Mouse (Mus musculus) midbrain, embryonic 15.5 days (tissue): ENCODE results near the gene B3gnt6. TPM values are rescaled to one million over a fixed set of nuclear protein-coding genes. Genes with fewer than 3 reads are reported as not detected.
A peak's percentile ranks its signal among the peaks of the same experiment; 100 is the strongest.

Experiments
- ATAC-seq: fragments of 200-750 bp; cut with Nextera tagmentation; replicated peaks from 2 replicates; pipeline ENCODE4 v1.8.0; 2017; ENCODE audit warnings: moderate TSS enrichment
- H3K27ac ChIP-seq: fragments of 300-500 bp; sonication (generic); 2 replicates; pipeline ENCODE4 v1.5.1; 2015; ENCODE audit warnings: mild to moderate bottlenecking, inconsistent platforms
- H3K27me3 ChIP-seq: fragments of 300-500 bp; sonication (generic); replicated peaks from 2 replicates; pipeline ENCODE4 v1.6.1; 2015; ENCODE audit warnings: inconsistent platforms
- H3K36me3 ChIP-seq: fragments of 300-500 bp; sonication (generic); replicated peaks from 2 replicates; pipeline ENCODE4 v1.6.1; 2015; ENCODE audit warnings: inconsistent platforms
- H3K4me1 ChIP-seq: fragments of 300-500 bp; sonication (generic); 2 replicates; pipeline ENCODE4 v1.6.1; 2015; ENCODE audit warnings: inconsistent platforms
- H3K4me2 ChIP-seq: fragments of 300-500 bp; sonication (generic); 2 replicates; pipeline ENCODE4 v1.6.1; 2015; ENCODE audit warnings: inconsistent platforms, mild to moderate bottlenecking, moderate library complexity
- H3K4me3 ChIP-seq: fragments of 300-500 bp; sonication (generic); 2 replicates; pipeline ENCODE4 v1.5.1; 2015; ENCODE audit warnings: mild to moderate bottlenecking, inconsistent platforms
- H3K9ac ChIP-seq: fragments of 300-500 bp; sonication (generic); 2 replicates; pipeline ENCODE4 v1.6.1; 2015; ENCODE audit warnings: mild to moderate bottlenecking, inconsistent platforms
- H3K9me3 ChIP-seq: fragments of 300-500 bp; sonication (generic); 2 replicates; pipeline ENCODE4 v1.6.1; 2016; ENCODE audit warnings: inconsistent platforms
- WGBS: fragments of 180-500 bp; shearing (Covaris S2); methylation state at CpG from one replicate; pipeline ENCODE4 v1.1.7; 2015; ENCODE audit warnings: mixed read lengths; 5-methylcytosine and 5-hydroxymethylcytosine counted together
- polyA plus RNA-seq: library from polyadenylated mRNA; unstranded; fragments of >200 nt; fragmentation: Nextera tagmentation; extraction: Ambion mirVana; gene quantifications from 2 replicates; pipeline ENCODE4 v1.2.1, GENCODE M21; 2015

Gene B3gnt6
- polyA plus RNA-seq, 1 experiment from 2014 or later: 0.15 TPM

GRCm38 (mm10) chr7:98174883-98175755 is 24.2 kb downstream of the B3gnt6 start:
- no peak overlapping the region for H3K27ac ChIP-seq
- peaks cover 27% of the 10 kb centered on the region for H3K4me1 ChIP-seq
- 78% methylated on average over 4 of the region's 4 CpGs for WGBS
- H3K4me3 ChIP-seq: no peak overlapping the region
- ATAC-seq: no peak
- H3K4me2 ChIP-seq: no peak overlapping the region
- H3K36me3 ChIP-seq: no peaks in the 10 kb centered on the region
- H3K9ac ChIP-seq: no peak overlapping the region
- H3K27me3 ChIP-seq: 0 out of 2 replicates have a peak, but pooled peaks cover 6% of the 10 kb centered on the region
- no peaks in the 10 kb centered on the region for H3K9me3 ChIP-seq

GRCm38 (mm10) chr7:98173408-98173807 is 25.9 kb downstream of the B3gnt6 start:
- H3K4me1 ChIP-seq: peaks cover 25% of the 10 kb centered on the region
- no peak overlapping the region for H3K4me2 ChIP-seq
- H3K27ac ChIP-seq: no peak overlapping the region
- no peaks in the 10 kb centered on the region for H3K36me3 ChIP-seq
- no peaks in the 10 kb centered on the region for H3K27me3 ChIP-seq
- no peaks in the 10 kb centered on the region for H3K9me3 ChIP-seq
- no peak for ATAC-seq
- no peak overlapping the region for H3K4me3 ChIP-seq
- 63% methylated on average over 4 of the region's 4 CpGs for WGBS
- H3K9ac ChIP-seq: no peak overlapping the region

- Histone ChIP-seq H3K36me3 (no peaks in the 10 kb centered on the region), H3K4me1 (peaks cover 18% of the 10 kb centered on the region), H3K4me2 (no peak overlapping the region), H3K27ac (no peak overlapping the region), H3K9me3 (no peaks in the 10 kb centered on the region), H3K4me3 (no peak overlapping the region), H3K9ac (no peak overlapping the region), H3K27me3 (no peaks in the 10 kb centered on the region)
- ATAC-seq: no peak
- 82% methylated on average over 8 of the region's 8 CpGs for WGBS
Observed at GRCm38 (mm10) chr7:98172661-98173060, 26.6 kb downstream of the B3gnt6 start.

GRCm38 (mm10) chr7:98171141-98172073 is 27.9 kb downstream of the B3gnt6 start:
- ATAC-seq: 0 out of 2 replicates have a peak, but pooled peaks have one; percentile 32
- WGBS: 71% methylated on average over 6 of the region's 6 CpGs
- H3K9ac ChIP-seq: no peak overlapping the region
- H3K27ac ChIP-seq: no peak overlapping the region
- no peak overlapping the region for H3K4me2 ChIP-seq
- peaks cover 6% of the 10 kb centered on the region; the same call in 1 of the 2 replicates for H3K4me1 ChIP-seq
- H3K27me3 ChIP-seq: no peaks in the 10 kb centered on the region
- no peak overlapping the region for H3K4me3 ChIP-seq
- H3K36me3 ChIP-seq: no peaks in the 10 kb centered on the region
- H3K9me3 ChIP-seq: no peaks in the 10 kb centered on the region

GRCm38 (mm10) chr7:98164999-98165528 is 34.2 kb downstream of the B3gnt6 start:
- no peak overlapping the region for H3K27ac ChIP-seq

GRCm38 (mm10) chr7:98164382-98164998 is 34.8 kb downstream of the B3gnt6 start:
- H3K4me3 ChIP-seq: no peak overlapping the region
- no peak for ATAC-seq
- no peak overlapping the region for H3K4me2 ChIP-seq
- H3K27me3 ChIP-seq: no peaks in the 10 kb centered on the region
- H3K4me1 ChIP-seq: 0 out of 2 replicates have a peak, but pooled peaks cover 5% of the 10 kb centered on the region
- 80% methylated on average over 9 of the region's 9 CpGs for WGBS
- no peak overlapping the region for H3K27ac ChIP-seq
- H3K36me3 ChIP-seq: no peaks in the 10 kb centered on the region
- no peaks in the 10 kb centered on the region for H3K9me3 ChIP-seq
- no peak overlapping the region for H3K9ac ChIP-seq

More at GRCm38 (mm10) chr7:98164999-98165528, 34.2 kb downstream of the B3gnt6 start:
- H3K4me1 ChIP-seq: 0 out of 2 replicates have a peak, but pooled peaks cover 5% of the 10 kb centered on the region
- ATAC-seq: 0 out of 2 replicates have a peak, but pooled peaks have one; percentile 19
- WGBS: 55% methylated on average over 10 of the region's 10 CpGs
- no peaks in the 10 kb centered on the region for H3K36me3 ChIP-seq
- H3K9ac ChIP-seq: no peak overlapping the region
- no peaks in the 10 kb centered on the region for H3K27me3 ChIP-seq
- no peaks in the 10 kb centered on the region for H3K9me3 ChIP-seq
- no peak overlapping the region for H3K4me3 ChIP-seq
- no peak overlapping the region for H3K4me2 ChIP-seq

GRCm38 (mm10) chr7:98163700-98164099 is 35.6 kb downstream of the B3gnt6 start:
- WGBS: 52% methylated on average over 3 of the region's 3 CpGs
- ATAC-seq: no peak
- no peaks in the 10 kb centered on the region for H3K27me3 ChIP-seq
- no peak overlapping the region for H3K27ac ChIP-seq
- H3K9me3 ChIP-seq: no peaks in the 10 kb centered on the region
- H3K4me3 ChIP-seq: no peak overlapping the region
- H3K9ac ChIP-seq: no peak overlapping the region
- no peak overlapping the region for H3K4me2 ChIP-seq
- 0 out of 2 replicates have a peak, but pooled peaks cover 5% of the 10 kb centered on the region for H3K4me1 ChIP-seq
- no peaks in the 10 kb centered on the region for H3K36me3 ChIP-seq

- Histone ChIP-seq H3K4me3 (no peak overlapping the region), H3K27me3 (no peaks in the 10 kb centered on the region), H3K36me3 (no peaks in the 10 kb centered on the region), H3K4me2 (no peak overlapping the region), H3K27ac (no peak overlapping the region), H3K9ac (no peak overlapping the region), H3K4me1 (peaks cover 10% of the 10 kb centered on the region; the same call in 1 of the 2 replicates), H3K9me3 (no peaks in the 10 kb centered on the region)
- ATAC-seq: no peak
- 88% methylated on average over 6 of the region's 6 CpGs for WGBS
Observed at GRCm38 (mm10) chr7:98162239-98162638, 37.0 kb downstream of the B3gnt6 start.

GRCm38 (mm10) chr7:98160041-98160740 is 39.1 kb downstream of the B3gnt6 start:
- WGBS: 66% methylated on average over 8 of the region's 8 CpGs
- Histone ChIP-seq H3K4me3 (no peak overlapping the region), H3K27me3 (no peaks in the 10 kb centered on the region), H3K4me1 (peaks cover 20% of the 10 kb centered on the region), H3K27ac (no peak overlapping the region), H3K4me2 (no peak overlapping the region), H3K36me3 (no peaks in the 10 kb centered on the region), H3K9ac (no peak overlapping the region), H3K9me3 (no peaks in the 10 kb centered on the region)
- ATAC-seq: no peak

GRCm38 (mm10) chr7:98158481-98158880 is 40.8 kb downstream of the B3gnt6 start:
- no peaks in the 10 kb centered on the region for H3K27me3 ChIP-seq
- H3K27ac ChIP-seq: no peak overlapping the region
- no peak overlapping the region for H3K4me2 ChIP-seq
- ATAC-seq: no peak
- no peak overlapping the region for H3K9ac ChIP-seq
- no peaks in the 10 kb centered on the region for H3K36me3 ChIP-seq
- H3K4me1 ChIP-seq: peaks cover 17% of the 10 kb centered on the region
- no peak overlapping the region for H3K4me3 ChIP-seq
- no peaks in the 10 kb centered on the region for H3K9me3 ChIP-seq
- 74% methylated on average over 8 of the region's 8 CpGs for WGBS

GRCm38 (mm10) chr7:98157636-98158332 is 41.5 kb downstream of the B3gnt6 start:
- Histone ChIP-seq H3K4me1 (peaks cover 17% of the 10 kb centered on the region), H3K27me3 (no peaks in the 10 kb centered on the region), H3K4me3 (no peak overlapping the region), H3K27ac (0 out of 2 replicates have a peak overlapping the region, but pooled peaks have one; percentile 1), H3K36me3 (no peaks in the 10 kb centered on the region), H3K9me3 (no peaks in the 10 kb centered on the region), H3K9ac (no peak overlapping the region), H3K4me2 (no peak overlapping the region)
- WGBS: 50% methylated on average over 5 of the region's 5 CpGs
- no peak for ATAC-seq
